Mouse (Mus musculus) CH12.LX (cell line): Measurements from ENCODE around the gene Fryl.

ENCODE experiments used
- CTCF ChIP-seq, 2 experiments: IDR thresholded peaks in 1 of 2; conservative IDR thresholded peaks in 1 of 2; 2 replicates each; pipeline ENCODE4 v1.5.1; 2011 to 2012; ENCODE audit warnings: low read depth in 2 of 2, low read length in 2 of 2, improper control_type of control experiment in 1 of 2, inconsistent platforms in 1 of 2, mild to moderate bottlenecking in 1 of 2, moderate library complexity in 1 of 2
- ELF1 ChIP-seq: IDR thresholded peaks from 2 replicates; pipeline ENCODE4 v1.6.1; 2014; ENCODE audit warnings: low read depth, mild to moderate bottlenecking, inconsistent platforms, low read length, improper control_type of control experiment
- ETS1 ChIP-seq: conservative IDR thresholded peaks from 2 replicates; pipeline ENCODE4 v1.6.1; 2012; ENCODE audit warnings: low read depth, mild to moderate bottlenecking, inconsistent platforms, low read length, improper control_type of control experiment, moderate library complexity
- MYC ChIP-seq: IDR thresholded peaks from 2 replicates; pipeline ENCODE4 v1.6.1; 2011; ENCODE audit warnings: low read depth, mild to moderate bottlenecking, improper control_type of control experiment, low read length
- NRF1 ChIP-seq: IDR thresholded peaks from 2 replicates; pipeline ENCODE4 v1.6.1; 2014; ENCODE audit warnings: low read depth, mild to moderate bottlenecking, inconsistent platforms, low read length, improper control_type of control experiment, moderate library complexity
- POLR2A ChIP-seq: IDR thresholded peaks from 2 replicates; pipeline ENCODE4 v1.6.1; 2011; ENCODE audit warnings: low read depth, mild to moderate bottlenecking, improper control_type of control experiment, low read length
- POLR2AphosphoS2 ChIP-seq: IDR thresholded peaks from 2 replicates; pipeline ENCODE4 v1.6.1; 2011; ENCODE audit warnings: low read depth, low read length, improper control_type of control experiment
- RCOR1 ChIP-seq: conservative IDR thresholded peaks from 2 replicates; pipeline ENCODE4 v1.6.1; 2012; ENCODE audit warnings: low read depth, mild to moderate bottlenecking, inconsistent platforms, low read length, improper control_type of control experiment
- UBTF ChIP-seq: IDR thresholded peaks from 2 replicates; pipeline ENCODE4 v1.6.1; 2012; ENCODE audit warnings: low read depth, mild to moderate bottlenecking, inconsistent platforms, low read length, improper control_type of control experiment, moderate library complexity
- USF1 ChIP-seq: IDR thresholded peaks from 2 replicates; pipeline ENCODE4 v1.6.1; 2014; ENCODE audit warnings: low read depth, mild to moderate bottlenecking, inconsistent platforms, low read length, improper control_type of control experiment

DNA sequence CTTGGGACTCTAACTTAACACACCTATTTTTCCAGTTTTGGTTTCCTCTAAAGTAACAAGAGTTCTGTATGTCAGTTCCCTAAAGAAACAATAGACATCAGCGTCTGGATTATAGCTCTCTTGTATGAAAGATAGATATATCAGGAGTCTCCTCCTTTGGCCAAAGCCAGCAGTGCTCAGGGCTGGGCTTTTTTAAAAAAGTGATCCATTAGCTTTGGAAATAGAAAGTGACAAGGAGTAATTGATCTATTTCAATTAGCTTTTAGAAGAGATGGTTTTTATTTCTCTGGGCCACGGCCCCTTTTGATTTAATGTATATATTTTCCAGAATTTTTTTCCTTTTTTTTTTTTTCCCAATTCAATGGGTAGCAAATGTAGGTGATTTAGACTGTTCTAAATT is 261.5 kb downstream of the Fryl start:
- TF ChIP-seq POLR2AphosphoS2 (no peak), POLR2A (no peak), MYC (no peak), ELF1 (no peak), USF1 (no peak), ETS1 (no peak), NRF1 (no peak), CTCF (conservative IDR thresholded peaks at IDR 0.05 in 1 of 2, IDR thresholded peaks at IDR 0.05 in 1 of 2; ENCODE audit: low read depth in 2 of 2, low read length in 2 of 2) (no peak), RCOR1 (no peak), UBTF (no peak)
